ENCODE assay signal across 9 mouse cellular contexts in the genomic region with DNA sequence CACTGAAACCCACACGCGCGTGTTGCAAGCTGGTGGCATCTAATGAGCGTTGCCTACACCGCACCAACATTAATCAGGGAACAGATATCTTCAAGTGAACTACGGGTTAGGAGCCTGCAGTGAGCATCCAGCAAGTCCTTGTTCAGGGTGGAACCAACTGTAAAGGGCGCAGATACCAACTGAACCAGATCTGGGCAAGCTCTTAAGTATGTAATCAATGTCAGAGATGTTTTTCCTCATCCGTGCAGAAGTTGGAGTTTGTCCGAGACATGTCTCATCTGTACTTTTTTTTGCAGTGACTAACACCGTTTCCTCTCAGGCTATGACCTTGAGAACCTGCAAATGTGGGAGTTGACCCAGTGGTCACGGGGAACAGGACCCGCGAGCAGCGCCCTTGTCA. TPM values are rescaled to one million over a fixed set of nuclear protein-coding genes. Genes with fewer than 3 reads are reported as not detected.
DNase-seq lines count a peak whose midpoint lies in the region; ATAC-seq and TF ChIP-seq lines count a peak whose summit lies in the region.
"Had no signal": no experiment of that assay in that cellular context is flagged by ENCODE, and none has a peak within 500 bp of the region (broad histone marks: within the 10 kb centered on the region; RNA-seq: fewer than 3 reads in every experiment).

No protein-coding gene starts in this region.

- peaks cover 38% of the 10 kb centered on the region for H3K27me3 ChIP-seq in kidney, embryonic 16.5 days (ENCODE audit: insufficient read depth, low read length)
- peaks cover 45% of the 10 kb centered on the region for H3K27me3 ChIP-seq in embryonic facial prominence, embryonic 15.5 days
- H3K27me3 ChIP-seq in intestine, embryonic 14.5 days (replicated peaks; ENCODE audit: control insufficient read depth, insufficient read depth, low read length): peaks cover 41% of the 10 kb centered on the region
- peaks cover 56% of the 10 kb centered on the region for H3K27me3 ChIP-seq in neural tube, embryonic 12.5 days (replicated peaks)
- peaks cover 9% of the 10 kb centered on the region; the same call in 1 of the 2 replicates for H3K27me3 ChIP-seq in thymus, adult 2 months (ENCODE audit: control insufficient read depth, insufficient read depth, low read length)

- WGBS in kidney, embryonic 16.5 days: 30% methylated on average over 14 of the region's 14 CpGs
- WGBS in embryonic facial prominence, embryonic 15.5 days: 31% methylated on average over 14 of the region's 14 CpGs
- WGBS in intestine, embryonic 14.5 days: 34% methylated on average over 14 of the region's 14 CpGs
- 34% methylated on average over 14 of the region's 14 CpGs for WGBS in neural tube, embryonic 12.5 days
- WGBS in thymus, adult 2 months: 36% methylated on average over 14 of the region's 14 CpGs

- no peak for DNase-seq in kidney, adult 11 months
- no peak for DNase-seq in intestine, embryonic 14.5 days (ENCODE audit: low spot score)
- no peak for DNase-seq in c-Kit-positive CD71-positive TER-119-positive erythroid progenitor cells, embryonic 14.5 days (ENCODE audit: low spot score)
- no peak for DNase-seq in thymus, adult 2 months
- DNase-seq in left cerebral cortex, postnatal 10 days (ENCODE audit: extremely low spot score in 1 of 2, low spot score in 2 of 2): no peak

- TF ChIP-seq POLR2A in thymus, adult 2 months (IDR thresholded peaks at IDR 0.05; ENCODE audit: control insufficient read depth, extremely low read depth, insufficient read depth, low read length, poor library complexity): no peak

- H3K27ac ChIP-seq in kidney, embryonic 16.5 days (ENCODE audit: low read length): no peak overlapping the region
- H3K27ac ChIP-seq in embryonic facial prominence, embryonic 15.5 days (replicated peaks): no peak overlapping the region
- H3K27ac ChIP-seq in intestine, embryonic 14.5 days (ENCODE audit: low read depth): no peak overlapping the region
- H3K27ac ChIP-seq in neural tube, embryonic 12.5 days: no peak overlapping the region
- no peak overlapping the region for H3K27ac ChIP-seq in thymus, adult 2 months (ENCODE audit: control insufficient read depth, insufficient read depth, low read length)

- peaks cover 13% of the 10 kb centered on the region for H3K4me1 ChIP-seq in kidney, embryonic 16.5 days (ENCODE audit: insufficient read depth, low read length)
- peaks cover 14% of the 10 kb centered on the region for H3K4me1 ChIP-seq in embryonic facial prominence, embryonic 15.5 days
- peaks cover 12% of the 10 kb centered on the region for H3K4me1 ChIP-seq in intestine, embryonic 14.5 days (replicated peaks; ENCODE audit: control insufficient read depth, insufficient read depth, low read length)
- peaks cover 11% of the 10 kb centered on the region for H3K4me1 ChIP-seq in neural tube, embryonic 12.5 days
- no peaks in the 10 kb centered on the region for H3K4me1 ChIP-seq in thymus, adult 2 months (replicated peaks; ENCODE audit: control insufficient read depth, insufficient read depth, low read length)

- H3K36me3 ChIP-seq in kidney, embryonic 16.5 days (ENCODE audit: insufficient read depth, low read length): no peaks in the 10 kb centered on the region
- no peaks in the 10 kb centered on the region for H3K36me3 ChIP-seq in embryonic facial prominence, embryonic 15.5 days
- H3K36me3 ChIP-seq in intestine, embryonic 14.5 days (ENCODE audit: control insufficient read depth, insufficient read depth, low read length): no peaks in the 10 kb centered on the region
- H3K36me3 ChIP-seq in neural tube, embryonic 12.5 days: no peaks in the 10 kb centered on the region
- H3K36me3 ChIP-seq in thymus, adult 2 months (ENCODE audit: control insufficient read depth, insufficient read depth, low read length): no peaks in the 10 kb centered on the region

- H3K4me2 ChIP-seq in kidney, embryonic 16.5 days (replicated peaks; ENCODE audit: low read depth, low read length): peak overlapping the region; percentile 69
- peak overlapping the region; percentile 73 for H3K4me2 ChIP-seq in embryonic facial prominence, embryonic 15.5 days (replicated peaks)
- peak overlapping the region; percentile 53 for H3K4me2 ChIP-seq in intestine, embryonic 14.5 days (ENCODE audit: low read length)
- peak overlapping the region; percentile 77 for H3K4me2 ChIP-seq in neural tube, embryonic 12.5 days (replicated peaks)

- intact Hi-C loops in left cerebral cortex, postnatal 10 days (cut with DNase I): no loop called here

- no peaks in the 10 kb centered on the region for H3K9me3 ChIP-seq in kidney, embryonic 16.5 days (ENCODE audit: low read length)
- H3K9me3 ChIP-seq in embryonic facial prominence, embryonic 15.5 days (replicated peaks): no peaks in the 10 kb centered on the region
- no peaks in the 10 kb centered on the region for H3K9me3 ChIP-seq in intestine, embryonic 14.5 days (ENCODE audit: control insufficient read depth, low read length)
- H3K9me3 ChIP-seq in neural tube, embryonic 12.5 days: no peaks in the 10 kb centered on the region

- no peak for ATAC-seq in kidney, embryonic 16.5 days (ENCODE audit: low FRiP score, low TSS enrichment)
- no peak for ATAC-seq in embryonic facial prominence, embryonic 15.5 days (ENCODE audit: insufficient number of reproducible peaks, low FRiP score, low TSS enrichment, low read depth)
- ATAC-seq in intestine, embryonic 14.5 days (replicated peaks; ENCODE audit: low FRiP score, low TSS enrichment, low read depth): no peak
- no peak for ATAC-seq in neural tube, embryonic 12.5 days (ENCODE audit: low FRiP score, low read depth)

- no peak for TF ChIP-seq CTCF in thymus, adult 2 months (IDR thresholded peaks at IDR 0.05; ENCODE audit: borderline replicate concordance, control insufficient read depth, extremely low read depth, insufficient read depth, low read length, poor library complexity)

- no peak overlapping the region for H3K9ac ChIP-seq in kidney, embryonic 16.5 days (replicated peaks; ENCODE audit: low read length)
- H3K9ac ChIP-seq in embryonic facial prominence, embryonic 15.5 days: no peak overlapping the region
- H3K9ac ChIP-seq in intestine, embryonic 14.5 days (ENCODE audit: low read length): no peak overlapping the region
- H3K9ac ChIP-seq in neural tube, embryonic 12.5 days: no peak overlapping the region

- H3K4me3 ChIP-seq in kidney, embryonic 16.5 days (ENCODE audit: low read length): peak overlapping the region; percentile 42
- H3K4me3 ChIP-seq in embryonic facial prominence, embryonic 15.5 days (replicated peaks): peak overlapping the region; percentile 40
- H3K4me3 ChIP-seq in intestine, embryonic 14.5 days (ENCODE audit: low read depth, low read length): peak overlapping the region; percentile 30; the same call in 1 of the 2 replicates
- H3K4me3 ChIP-seq in neural tube, embryonic 12.5 days: peak overlapping the region; percentile 49
- H3K4me3 ChIP-seq in thymus, adult 2 months (ENCODE audit: control insufficient read depth, insufficient read depth, low read length): no peak overlapping the region

RNA-seq across cellular contexts. Expression of a gene that starts 0.6 kb away (rescaled TPM):
- polyA plus RNA-seq in kidney, embryonic 16.5 days (2015; fragmentation: Nextera tagmentation; extraction: Ambion mirVana): not detected in 2 replicates
- not detected in 2 replicates for polyA plus RNA-seq in embryonic facial prominence, embryonic 15.5 days (2015; fragmentation: Nextera tagmentation; extraction: Ambion mirVana)
- not detected in 2 replicates for polyA plus RNA-seq in intestine, embryonic 14.5 days (2014; fragmentation: Nextera tagmentation; extraction: Ambion mirVana)
- 0.89 and 0.93 TPM in 2 replicates for polyA plus RNA-seq in neural tube, embryonic 12.5 days (2016; fragmentation: Nextera tagmentation; extraction: Ambion mirVana)
- 0.08 TPM in 1 of 2 replicates, not detected in the other for polyA plus RNA-seq in thymus, adult 2 months (2012; rRNA removed)
- total RNA-seq in left cerebral cortex, postnatal 10 days (2021): 1 to 10 TPM in 1 of 2 experiments, under 1 TPM in 1; 0.93 to 1.8 TPM
- polyA plus RNA-seq: Patski had no signal

RNA-seq across cellular contexts. Expression of a gene that starts 55.6 kb away (rescaled TPM):
- 24.7 and 24.9 TPM in 2 replicates for polyA plus RNA-seq in kidney, embryonic 16.5 days (2015; fragmentation: Nextera tagmentation; extraction: Ambion mirVana)
- 20.0 and 21.0 TPM in 2 replicates for polyA plus RNA-seq in embryonic facial prominence, embryonic 15.5 days (2015; fragmentation: Nextera tagmentation; extraction: Ambion mirVana)
- polyA plus RNA-seq in intestine, embryonic 14.5 days (2014; fragmentation: Nextera tagmentation; extraction: Ambion mirVana): 20.3 and 21.4 TPM in 2 replicates
- 29.5 and 29.8 TPM in 2 replicates for polyA plus RNA-seq in neural tube, embryonic 12.5 days (2016; fragmentation: Nextera tagmentation; extraction: Ambion mirVana)
- 7.4 and 9.2 TPM in 2 replicates for polyA plus RNA-seq in thymus, adult 2 months (2012; rRNA removed)
- total RNA-seq in left cerebral cortex, postnatal 10 days (2021): 10 to 100 TPM; 24.5 to 25.1 TPM
